Mouse (Mus musculus) kidney, adult 2 months (tissue): Measurements from ENCODE around the gene Uaca. TPM values are rescaled to one million over a fixed set of nuclear protein-coding genes. Genes with fewer than 3 reads are reported as not detected.
"Not testable (repeated sequence)": the region's sequence is repeated elsewhere in the genome, so short reads cannot be mapped to it uniquely, and the experiment has no call there.

ENCODE experiments used
- DNase-seq: peaks from one replicate; pipeline ENCODE4 v3.0.0; 2021
- H3K27ac ChIP-seq: fragments of 200-500 bp; 2 replicates; pipeline ENCODE4 v1.5.1; 2012; ENCODE audit warnings: low read depth, low read length, control low read depth, inconsistent platforms; ENCODE audit not compliant: insufficient read depth
- H3K27me3 ChIP-seq: fragments of 200-500 bp; replicated peaks from 2 replicates; pipeline ENCODE4 v1.6.1; 2012; ENCODE audit warnings: mild to moderate bottlenecking, moderate library complexity, low read length, inconsistent platforms; ENCODE audit not compliant: control insufficient read depth, insufficient read depth
- H3K36me3 ChIP-seq: fragments of 200-500 bp; 2 replicates; pipeline ENCODE4 v1.6.1; 2012; ENCODE audit warnings: mild to moderate bottlenecking, moderate library complexity, low read length, inconsistent platforms; ENCODE audit not compliant: control insufficient read depth, insufficient read depth
- H3K4me1 ChIP-seq: fragments of 200-500 bp; 2 replicates; pipeline ENCODE4 v1.6.1; 2011; ENCODE audit warnings: low read length; ENCODE audit not compliant: control insufficient read depth, insufficient read depth
- H3K4me3 ChIP-seq: fragments of 200-500 bp; 2 replicates; pipeline ENCODE4 v1.5.1; 2011; ENCODE audit warnings: mild to moderate bottlenecking, low read depth, low read length, control low read depth; ENCODE audit not compliant: insufficient read depth
- CTCF ChIP-seq: fragments of 200-500 bp; conservative IDR thresholded peaks from 2 replicates; pipeline ENCODE4 v1.5.1; 2011; ENCODE audit warnings: low read depth, mild to moderate bottlenecking, control low read depth, low read length, moderate library complexity, mixed read lengths; ENCODE audit not compliant: insufficient read depth, insufficient read length
- POLR2A ChIP-seq: fragments of 200-500 bp; IDR thresholded peaks from one replicate; pipeline ENCODE4 v1.6.1; 2011; ENCODE audit warnings: low read depth, low read length, control low read depth
- WGBS: fragments of 180-500 bp; shearing (Covaris S2); methylation state at CpG from one replicate; pipeline ENCODE4 v1.1.7; 2018; 5-methylcytosine and 5-hydroxymethylcytosine counted together
- polyA plus RNA-seq: library from polyadenylated mRNA; depleted of rRNA; stranded (reverse); fragments of >200 nt; gene quantifications from 2 replicates; pipeline ENCODE4 v1.2.3, GENCODE M21; 2012

Uaca gene
- polyA plus RNA-seq, 1 experiment, result 16.4 TPM

GRCm38 (mm10) chr9:60806021-60806420, 11.7 kb downstream of the Uaca start:
- 62% methylated on average over 2 of the region's 2 CpGs for WGBS
- H3K27ac ChIP-seq, result no peak overlapping the region
- no peak overlapping the region for H3K4me3 ChIP-seq
- no peak for TF ChIP-seq POLR2A
- no peaks in the 10 kb centered on the region for H3K27me3 ChIP-seq
- no peaks in the 10 kb centered on the region for H3K36me3 ChIP-seq
- peaks cover 5% of the 10 kb centered on the region; the same call in 1 of the 2 replicates for H3K4me1 ChIP-seq
- peak; percentile 90 for DNase-seq

- no peaks in the 10 kb centered on the region for H3K36me3 ChIP-seq
- peak; percentile 30 for DNase-seq
- peaks cover 8% of the 10 kb centered on the region; the same call in 1 of the 2 replicates for H3K4me1 ChIP-seq
- no peak overlapping the region for H3K27ac ChIP-seq
- TF ChIP-seq CTCF (no peak), POLR2A (no peak)
- H3K27me3 ChIP-seq, result no peaks in the 10 kb centered on the region
- H3K4me3 ChIP-seq, result no peak overlapping the region
- 64% methylated on average over 5 of the region's 5 CpGs for WGBS
Measured at GRCm38 (mm10) chr9:60807996-60808395, 13.7 kb downstream of the Uaca start.

- H3K4me3 ChIP-seq, result peak overlapping the region; percentile 31
- H3K27me3 ChIP-seq, result no peaks in the 10 kb centered on the region
- WGBS, result 5% methylated on average over 11 of the region's 11 CpGs
- peaks cover 25% of the 10 kb centered on the region; the same call in 1 of the 2 replicates for H3K4me1 ChIP-seq
- peak overlapping the region; percentile 57 for H3K27ac ChIP-seq
- DNase-seq, result peak; percentile 73
- TF ChIP-seq CTCF (no peak), POLR2A (no peak)
- H3K36me3 ChIP-seq, result no peaks in the 10 kb centered on the region
Measured at GRCm38 (mm10) chr9:60813139-60813880, 19.0 kb downstream of the Uaca start.

- H3K36me3 ChIP-seq, result no peaks in the 10 kb centered on the region
- no peak for TF ChIP-seq CTCF
- no peak for TF ChIP-seq POLR2A
- H3K27me3 ChIP-seq, result no peaks in the 10 kb centered on the region
- peaks cover 27% of the 10 kb centered on the region; the same call in 1 of the 2 replicates for H3K4me1 ChIP-seq
- peak; percentile 35 for DNase-seq
- no peak overlapping the region for H3K27ac ChIP-seq
- 77% methylated on average over 8 of the region's 8 CpGs for WGBS
- H3K4me3 ChIP-seq, result no peak overlapping the region
Measured at GRCm38 (mm10) chr9:60815502-60815901, 21.2 kb downstream of the Uaca start.

- 61% methylated on average over 5 of the region's 5 CpGs for WGBS
- DNase-seq, result peak; percentile 84
- TF ChIP-seq CTCF (no peak), POLR2A (no peak)
- Histone ChIP-seq H3K27ac (peak overlapping the region; percentile 88), H3K36me3 (no peaks in the 10 kb centered on the region), H3K27me3 (no peaks in the 10 kb centered on the region), H3K4me3 (no peak overlapping the region), H3K4me1 (peaks cover 27% of the 10 kb centered on the region; the same call in 1 of the 2 replicates)
Measured at GRCm38 (mm10) chr9:60817585-60817984, 23.2 kb downstream of the Uaca start.

GRCm38 (mm10) chr9:60818582-60818981, 24.2 kb downstream of the Uaca start:
- 59% methylated on average over 8 of the region's 8 CpGs for WGBS
- DNase-seq, H3K4me3 ChIP-seq, H3K27me3 ChIP-seq, H3K36me3 ChIP-seq: not testable (repeated sequence)
- Histone ChIP-seq H3K4me1 (peaks cover 21% of the 10 kb centered on the region; the same call in 1 of the 2 replicates), H3K27ac (peak overlapping the region; percentile 3; the same call in 1 of the 2 replicates)

- peak; percentile 54 for DNase-seq
- Histone ChIP-seq H3K36me3 (no peaks in the 10 kb centered on the region), H3K4me3 (no peak overlapping the region), H3K4me1 (peaks cover 16% of the 10 kb centered on the region; the same call in 1 of the 2 replicates), H3K27me3 (no peaks in the 10 kb centered on the region), H3K27ac (no peak overlapping the region)
- WGBS, result 11% methylated on average over 1 of the region's 1 CpGs
- TF ChIP-seq CTCF, result no peak
- TF ChIP-seq POLR2A, result no peak
Measured at GRCm38 (mm10) chr9:60819340-60819739, 25.0 kb downstream of the Uaca start.

GRCm38 (mm10) chr9:60821501-60821900, 27.2 kb downstream of the Uaca start:
- H3K27me3 ChIP-seq, result no peaks in the 10 kb centered on the region
- peaks cover 16% of the 10 kb centered on the region; the same call in 1 of the 2 replicates for H3K4me1 ChIP-seq
- DNase-seq, result no peak
- WGBS, result 85% methylated on average over 4 of the region's 4 CpGs
- no peak overlapping the region for H3K27ac ChIP-seq
- TF ChIP-seq POLR2A (no peak), CTCF (no peak)
- no peak overlapping the region for H3K4me3 ChIP-seq
- no peaks in the 10 kb centered on the region for H3K36me3 ChIP-seq
